Mouse (Mus musculus): ENCODE results near the gene Gm9945.

DNA sequence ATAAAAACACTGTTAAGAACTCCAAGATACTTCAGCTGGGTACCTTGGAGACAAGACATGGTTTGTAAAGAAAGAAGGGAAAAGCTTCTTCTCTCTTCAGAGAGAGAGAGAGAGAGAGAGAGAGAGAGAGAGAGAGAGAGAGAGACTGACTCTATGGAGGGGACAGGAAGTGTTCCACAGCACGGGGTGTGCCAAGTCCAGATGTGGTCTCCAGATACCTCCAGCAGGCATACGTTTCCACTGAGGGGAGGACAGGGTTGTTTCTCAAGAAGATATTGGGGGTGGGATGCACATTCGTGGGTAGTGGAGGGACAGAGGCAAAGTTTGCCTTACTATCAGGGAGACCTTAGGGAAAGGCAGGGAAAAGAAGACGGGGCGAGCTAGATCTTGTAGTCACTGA lies 38.8 kb downstream of the Gm9945 start:
- no peak for TF ChIP-seq CTCF (IDR thresholded peaks at IDR 0.05)
- no peak for TF ChIP-seq EP300 (IDR thresholded peaks at IDR 0.05)

Measured in lung, postnatal 0 days (tissue).